Mouse (Mus musculus): Measurements from ENCODE around the gene Fam171a2. TPM values are rescaled to one million over a fixed set of nuclear protein-coding genes. Genes with fewer than 3 reads are reported as not detected.
A peak's percentile ranks its signal among the peaks of the same experiment; 100 is the strongest.

The Fam171a2 gene
- total RNA-seq, 2 experiments from 2014 or later: 92.5 to 102 TPM

DNA sequence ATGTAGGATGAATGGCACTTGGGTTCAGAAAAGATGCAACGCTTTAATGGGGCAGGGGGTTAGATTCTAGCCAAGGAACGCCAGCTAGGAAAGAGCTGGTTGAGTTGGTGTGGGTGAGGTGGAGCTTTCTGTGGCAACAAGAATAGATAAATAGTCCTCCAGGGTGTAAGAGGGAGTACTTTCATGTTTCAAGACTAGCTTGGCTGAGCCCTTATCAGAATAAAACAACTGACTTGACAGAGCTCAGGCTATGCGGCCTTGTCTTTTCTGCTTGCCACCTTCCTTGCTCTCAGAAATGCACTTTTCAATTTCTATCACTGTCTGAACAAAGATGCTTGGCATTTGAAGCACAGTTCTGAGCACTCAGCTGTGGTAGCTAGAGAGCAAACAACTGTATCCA lies 27.5 kb upstream of the Fam171a2 start:
- Histone ChIP-seq H3K27ac (no peak overlapping the region), H3K4me3 (no peak overlapping the region)
- DNase-seq (ENCODE audit: low spot score in 2 of 2): no peak
- no peak for TF ChIP-seq CTCF (conservative IDR thresholded peaks at IDR 0.05)

DNA sequence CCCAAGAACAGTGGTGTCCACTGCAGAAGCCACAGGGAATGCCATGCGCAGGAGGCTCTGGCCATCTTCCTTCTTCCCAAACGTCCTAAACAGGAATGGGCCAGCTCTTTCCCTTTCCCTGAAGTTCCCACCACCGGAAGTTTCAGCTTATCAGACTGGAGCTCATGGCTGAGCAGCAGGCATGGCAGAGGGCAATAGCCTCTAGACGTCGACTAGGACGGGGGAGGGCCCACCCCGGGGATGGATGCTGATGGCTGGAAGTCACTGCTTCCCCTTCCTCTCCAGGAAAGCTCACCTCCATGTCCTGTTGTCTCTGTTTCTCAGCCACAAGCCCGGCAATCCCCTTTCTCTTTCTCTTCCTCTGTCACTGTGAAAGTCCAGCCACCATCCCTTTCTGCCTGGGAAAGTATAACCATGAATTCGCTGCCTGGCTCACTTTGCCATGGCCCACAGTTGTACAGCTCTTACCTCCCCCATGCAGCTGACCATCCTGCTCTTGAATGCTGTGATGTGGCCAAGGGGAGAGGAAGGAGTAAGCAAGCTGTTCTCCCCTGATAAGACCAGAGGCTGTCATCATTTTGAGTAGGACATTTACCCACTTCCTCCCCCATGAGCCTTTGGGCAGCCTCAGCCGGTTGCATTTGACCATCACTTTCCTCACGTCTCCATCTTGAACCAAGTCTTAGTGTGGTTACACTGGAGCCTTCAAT lies 22.3 kb upstream of the Fam171a2 start, which contains the start of gene Itga2b:
TSS of gene Itga2b (minus strand) at position 475 of the 710 bp plus-strand sequence.
- Histone ChIP-seq H3K27ac (no peak within 1 kb of the TSS), H3K4me3 (no peak within 1 kb of the TSS)
- TF ChIP-seq CTCF (conservative IDR thresholded peaks at IDR 0.05): no peak
- no peak for DNase-seq (ENCODE audit: low spot score in 2 of 2)

DNA sequence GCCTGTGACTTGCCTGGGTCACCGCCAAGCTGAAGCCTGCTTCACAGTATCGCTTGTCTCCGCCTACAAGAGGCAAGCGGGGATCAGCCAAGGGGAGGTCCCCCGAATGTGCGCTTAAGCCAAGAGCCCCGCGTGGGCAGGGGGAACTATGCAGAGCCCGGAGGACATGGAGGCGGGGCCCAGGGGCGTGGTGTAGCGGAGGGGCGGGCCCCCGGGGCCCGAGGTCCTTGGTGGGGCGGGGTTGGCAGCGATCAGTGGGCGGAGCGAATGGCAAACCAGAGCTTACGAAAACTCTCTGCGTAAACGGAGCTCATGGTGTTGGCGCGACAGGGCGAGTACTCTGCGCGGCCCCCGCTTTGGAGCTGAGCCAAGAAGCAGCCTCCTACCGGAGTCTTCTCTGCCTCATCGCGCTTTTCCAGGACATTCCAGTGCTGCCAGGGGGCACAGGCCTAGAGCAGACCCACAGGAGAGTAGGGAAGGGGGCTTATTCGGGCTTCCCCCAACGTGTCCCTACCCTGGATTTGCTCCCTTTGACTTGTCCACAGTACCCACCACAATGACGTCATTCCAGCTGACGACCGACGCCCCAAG lies 19.7 kb upstream of the Fam171a2 start:
- Histone ChIP-seq H3K27ac (peak overlapping the region; percentile 81), H3K4me3 (peak overlapping the region; percentile 59)
- peak; percentile 15; the same call in 1 of the 2 replicates for TF ChIP-seq CTCF (conservative IDR thresholded peaks at IDR 0.05)
- DNase-seq (ENCODE audit: low spot score in 2 of 2): peak; percentile 90 to 94

DNA sequence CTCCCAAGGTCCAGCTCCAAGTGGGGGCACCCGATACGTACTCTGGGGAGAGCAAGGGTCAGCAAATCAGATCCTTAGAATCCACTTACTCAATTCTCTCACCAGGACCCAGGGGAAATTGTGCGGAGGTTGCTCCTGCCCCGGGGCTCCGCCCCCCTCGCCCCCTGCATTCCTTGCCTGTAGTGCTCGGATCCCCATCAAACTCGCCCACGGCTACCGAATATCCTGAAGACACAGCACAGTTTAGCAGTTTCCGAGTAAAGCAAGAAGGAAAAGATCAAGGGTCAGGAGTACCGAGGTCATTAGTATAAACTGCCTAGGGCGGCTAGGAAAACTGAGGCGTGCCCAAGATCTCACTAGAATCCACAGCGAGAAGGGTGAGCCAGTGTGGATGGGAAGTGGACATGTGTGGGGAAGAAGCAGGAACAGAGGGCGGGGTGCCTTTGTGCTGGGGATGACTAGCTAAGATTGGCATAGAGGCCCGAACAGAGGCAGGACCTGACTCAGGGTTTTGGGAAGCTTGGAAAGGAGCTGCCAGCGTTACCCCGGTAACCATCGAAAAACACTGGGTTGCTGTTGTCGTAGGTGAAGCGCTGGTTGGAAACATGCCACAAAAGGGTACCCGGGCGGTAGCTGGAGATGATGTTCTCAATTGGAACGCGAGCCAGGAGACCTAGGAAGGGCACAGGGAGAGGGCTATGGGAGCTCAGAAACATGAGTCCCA lies 18.4 kb upstream of the Fam171a2 start:
- no peak for TF ChIP-seq CTCF (conservative IDR thresholded peaks at IDR 0.05)
- Histone ChIP-seq H3K4me3 (peak overlapping the region; percentile 9; the same call in 1 of the 2 replicates), H3K27ac (peak overlapping the region; percentile 81)
- DNase-seq (ENCODE audit: low spot score in 2 of 2): peak; percentile 62 to 76

DNA sequence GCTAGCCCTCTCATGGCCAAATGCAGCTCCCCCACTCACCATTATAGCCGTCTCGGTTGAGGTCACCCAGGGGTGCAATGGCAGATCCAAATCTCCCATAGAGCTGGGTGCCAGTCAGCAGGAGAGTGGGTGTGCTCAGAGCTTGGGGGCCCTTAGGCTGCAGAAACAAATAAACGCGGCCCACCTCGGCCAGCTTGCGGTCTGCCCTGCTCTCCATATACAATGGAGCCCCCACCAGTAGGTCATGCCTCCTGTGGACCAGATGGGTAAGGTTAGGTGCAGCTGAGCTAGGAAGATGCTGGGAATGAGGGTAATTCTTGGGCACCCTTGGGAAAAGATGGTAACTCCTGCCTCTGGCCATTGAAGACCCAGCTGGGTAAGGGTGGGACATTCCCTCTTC lies 17.4 kb upstream of the Fam171a2 start:
- TF ChIP-seq CTCF (conservative IDR thresholded peaks at IDR 0.05): no peak
- no peak for DNase-seq (ENCODE audit: low spot score in 2 of 2)
- H3K27ac ChIP-seq: no peak overlapping the region
- no peak overlapping the region for H3K4me3 ChIP-seq

DNA sequence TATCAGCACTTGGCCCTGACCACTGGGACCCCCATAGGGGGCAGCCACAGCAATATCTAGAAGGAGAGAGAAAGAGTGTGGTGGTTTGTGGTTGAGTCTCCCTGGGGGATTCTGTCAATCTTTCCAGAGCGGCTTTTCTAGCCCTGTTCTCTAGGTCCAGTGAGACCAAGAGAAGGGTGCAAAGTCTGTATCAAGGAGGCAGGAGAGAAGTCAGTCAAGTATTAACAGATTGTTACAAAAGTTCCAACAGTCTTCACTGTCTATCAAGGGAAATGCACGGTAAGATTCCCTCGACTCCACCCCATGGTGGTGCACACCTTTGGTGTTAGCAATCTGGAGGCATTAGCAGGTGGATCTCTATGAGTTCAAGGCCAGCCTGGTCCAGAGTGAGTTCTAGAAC lies 14.3 kb upstream of the Fam171a2 start:
- Histone ChIP-seq H3K4me3 (no peak overlapping the region), H3K27ac (no peak overlapping the region)
- no peak for TF ChIP-seq CTCF (conservative IDR thresholded peaks at IDR 0.05)
- no peak for DNase-seq (ENCODE audit: low spot score in 2 of 2)

DNA sequence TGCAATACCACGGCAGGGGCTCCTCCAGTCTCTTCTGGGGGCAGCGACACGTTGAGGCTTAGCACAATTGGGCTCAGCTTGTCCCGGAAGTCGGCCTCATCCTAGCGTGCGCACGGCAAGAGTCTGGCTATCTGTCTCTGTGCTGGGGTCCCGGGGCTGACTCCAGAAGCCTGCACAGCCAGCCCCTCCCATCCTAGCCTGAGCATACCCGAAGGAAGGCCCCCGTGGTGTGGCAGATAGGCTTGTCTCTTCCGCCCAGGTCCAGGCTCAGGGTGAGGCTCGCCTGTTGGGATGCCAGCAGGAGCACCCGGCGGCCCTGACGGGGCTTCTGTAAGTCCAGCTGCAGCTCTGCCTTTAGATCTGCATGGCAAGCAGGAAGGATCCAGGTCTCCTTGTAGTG lies 13.1 kb upstream of the Fam171a2 start:
- no peak for DNase-seq (ENCODE audit: low spot score in 2 of 2)
- Histone ChIP-seq H3K27ac (no peak overlapping the region), H3K4me3 (no peak overlapping the region)
- no peak for TF ChIP-seq CTCF (conservative IDR thresholded peaks at IDR 0.05)

DNA sequence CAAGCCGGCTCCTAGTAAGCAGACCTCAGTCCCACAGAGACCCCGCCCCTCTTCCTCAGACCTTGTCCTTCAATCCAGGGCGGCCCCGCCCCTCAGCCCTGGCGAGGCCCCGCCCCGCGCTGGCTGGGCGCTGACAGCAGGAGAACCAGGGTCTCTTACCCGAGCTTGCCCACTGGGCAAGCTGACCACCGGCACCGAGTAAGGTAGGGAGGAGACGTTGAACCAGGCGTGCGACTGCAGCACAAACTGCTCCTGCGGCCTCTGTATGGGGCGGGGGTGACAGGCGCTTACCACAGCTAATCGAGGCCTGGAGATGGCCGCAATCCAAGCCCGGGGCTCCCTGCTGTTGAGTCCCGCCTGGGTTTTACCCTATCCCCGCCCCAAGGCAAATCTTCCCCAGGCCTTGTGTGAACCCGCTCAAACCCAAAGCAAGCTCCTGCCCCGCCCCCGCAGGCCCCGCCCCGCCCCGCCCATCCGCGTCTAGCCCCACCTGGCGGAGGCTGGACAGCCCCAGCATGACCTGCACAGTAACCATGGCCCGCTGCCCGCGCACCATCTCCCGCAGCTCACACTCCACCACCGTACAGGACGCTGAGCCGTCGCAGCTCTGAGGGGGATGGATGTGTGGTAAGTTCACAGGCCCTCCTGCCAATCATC lies 8.4 kb upstream of the Fam171a2 start:
- Histone ChIP-seq H3K27ac (peak overlapping the region; percentile 59; the same call in 1 of the 2 replicates), H3K4me3 (peak overlapping the region; percentile 63)
- peak; percentile 41 for TF ChIP-seq CTCF (conservative IDR thresholded peaks at IDR 0.05)
- peak in 1 of 2 experiments; percentile 34 for DNase-seq (ENCODE audit: low spot score in 2 of 2)

DNA sequence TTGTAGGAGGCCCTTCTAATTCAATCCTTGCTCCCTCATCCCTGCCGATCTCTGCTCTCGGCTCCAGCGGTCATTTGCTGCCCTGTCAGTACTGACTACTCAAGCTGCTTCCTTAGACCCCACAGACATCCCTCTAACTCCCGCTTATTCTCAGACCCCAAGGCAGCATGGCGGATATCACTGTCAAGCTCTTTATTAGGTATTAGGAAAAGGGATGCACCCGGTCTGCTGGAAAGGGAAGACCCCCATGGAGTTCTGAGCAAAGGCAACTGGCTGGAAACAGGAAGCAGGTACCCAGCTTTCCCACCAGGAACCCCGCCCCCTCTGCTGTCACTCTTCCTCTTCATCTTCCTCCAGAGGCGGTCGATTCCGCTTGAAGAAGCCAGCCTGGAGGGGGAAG lies 5.6 kb upstream of the Fam171a2 start:
- TF ChIP-seq CTCF (conservative IDR thresholded peaks at IDR 0.05): no peak
- Histone ChIP-seq H3K27ac (no peak overlapping the region), H3K4me3 (no peak overlapping the region)
- DNase-seq (ENCODE audit: low spot score in 2 of 2): no peak

DNA sequence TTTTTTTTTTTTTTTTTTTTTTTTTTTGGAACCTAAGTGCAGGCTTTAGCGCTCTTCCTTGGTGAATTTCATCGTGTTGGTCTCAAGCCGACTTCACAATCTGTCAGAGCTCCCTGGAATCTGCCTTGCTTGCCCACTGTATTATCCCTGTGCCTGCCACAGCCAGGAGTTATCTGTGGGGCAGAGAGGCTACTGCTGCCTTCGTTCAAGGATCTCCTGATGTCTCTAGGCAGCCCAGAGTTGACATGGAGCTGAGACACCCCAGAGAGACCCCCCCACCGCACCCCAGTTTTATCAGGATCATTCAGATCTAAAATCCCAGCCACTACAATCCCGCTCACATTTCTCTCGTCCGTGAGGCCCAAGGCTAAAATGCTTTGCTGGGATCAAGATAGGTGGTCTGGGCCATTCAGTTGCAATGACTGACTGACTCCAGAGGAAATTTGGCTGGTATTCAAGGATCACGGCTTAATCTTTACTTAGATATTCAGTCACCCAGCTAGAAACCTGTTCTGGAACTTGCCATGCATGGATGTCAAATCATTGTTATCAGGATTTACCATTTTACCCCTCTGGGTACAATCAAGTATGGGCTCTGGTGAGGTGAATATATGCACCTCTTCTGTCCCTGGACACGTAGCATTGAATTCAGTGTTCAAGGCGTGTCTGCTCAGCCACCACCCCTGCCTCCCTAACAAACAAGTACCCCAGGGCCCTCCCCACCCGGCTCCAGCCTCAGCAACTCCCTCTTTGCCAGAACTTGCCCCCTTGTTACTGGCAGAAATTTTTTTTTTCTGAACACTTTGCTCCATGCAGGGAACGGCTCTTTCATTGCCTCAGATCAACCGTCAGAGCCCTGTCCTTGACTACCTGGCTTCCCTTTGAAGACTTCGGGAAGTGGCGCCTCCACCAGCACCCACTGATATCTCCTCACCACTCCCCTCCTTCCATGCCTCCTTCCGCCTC lies 1.8 kb upstream of the Fam171a2 start:
- H3K4me3 ChIP-seq: no peak overlapping the region
- DNase-seq (ENCODE audit: low spot score in 2 of 2): no peak
- TF ChIP-seq CTCF (conservative IDR thresholded peaks at IDR 0.05): no peak
- peak overlapping the region; percentile 97 for H3K27ac ChIP-seq

DNA sequence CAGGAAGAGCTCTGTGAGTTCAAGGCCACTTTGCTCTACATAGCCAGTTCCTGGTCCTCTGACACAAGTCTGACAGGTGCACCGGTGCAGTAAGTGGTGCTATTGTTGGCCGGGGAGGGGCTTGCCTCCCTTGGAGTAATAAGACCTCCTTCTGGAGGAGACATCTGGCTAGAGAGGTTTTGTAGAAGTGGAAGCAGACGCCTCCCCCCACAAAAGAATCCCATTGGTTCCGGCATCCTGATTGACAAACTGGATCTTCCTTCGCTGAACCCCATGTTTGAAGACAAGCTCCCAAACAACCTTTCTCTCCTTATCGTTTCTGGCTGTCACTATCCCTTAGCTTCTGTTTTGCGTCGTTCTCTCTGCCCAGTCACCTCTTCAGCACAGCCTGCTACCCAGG lies 845 bp upstream of the Fam171a2 start:
- peak overlapping the region; percentile 97 for H3K27ac ChIP-seq
- no peak overlapping the region; the same call in 1 of the 2 replicates for H3K4me3 ChIP-seq
- no peak for TF ChIP-seq CTCF (conservative IDR thresholded peaks at IDR 0.05)
- peak in 1 of 2 experiments; percentile 47 for DNase-seq (ENCODE audit: low spot score in 2 of 2)
